Mouse (Mus musculus) liver (tissue): ENCODE data around the gene Olfr768.
"Not testable (repeated sequence)": the region's sequence is repeated elsewhere in the genome, so short reads cannot be mapped to it uniquely, and the experiment has no call there.

Experiments
- DNase-seq: peaks from one replicate; pipeline ENCODE4 v3.0.0-alpha.2; 2020; ENCODE audit warnings: mixed read lengths

Olfr768 gene

GRCm38 (mm10) chr10:129099275-129099674 is at the start of gene Olfr768:
Olfr768 (minus strand) TSS chr10:129099375.
- DNase-seq = no peak

- DNase-seq = no peak
Measured at GRCm38 (mm10) chr10:129138898-129139297, 39.7 kb upstream of the Olfr768 start, which contains the start of gene Olfr770. Olfr770 (minus strand) TSS chr10:129138998.

- DNase-seq = no peak
Measured at GRCm38 (mm10) chr10:129117761-129118160, 18.6 kb upstream of the Olfr768 start, which contains the start of gene Olfr769. Olfr769 (minus strand) TSS chr10:129117861.

- DNase-seq = no peak
Measured at GRCm38 (mm10) chr10:129115146-129115545, 16.0 kb upstream of the Olfr768 start.

DNA sequence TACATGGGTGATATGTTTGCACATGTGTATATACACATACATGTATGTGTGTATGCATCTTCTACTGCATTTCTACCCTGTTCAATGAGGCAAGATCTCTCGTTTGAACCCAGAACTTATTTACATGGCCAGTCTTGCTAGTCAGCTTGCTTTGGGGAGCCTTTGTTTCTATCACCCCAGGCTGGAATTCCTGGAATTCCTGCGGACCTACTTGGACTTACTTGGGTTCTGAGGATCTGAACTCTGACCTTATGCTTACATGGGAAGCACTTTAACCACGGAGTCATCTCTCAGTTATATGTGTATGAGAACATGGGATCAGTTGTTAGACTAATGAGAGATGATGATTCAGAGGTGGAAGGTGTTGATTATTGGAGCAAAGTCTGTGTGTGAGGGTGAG is 2.1 kb upstream of the Olfr768 start:
- DNase-seq = no peak

DNA sequence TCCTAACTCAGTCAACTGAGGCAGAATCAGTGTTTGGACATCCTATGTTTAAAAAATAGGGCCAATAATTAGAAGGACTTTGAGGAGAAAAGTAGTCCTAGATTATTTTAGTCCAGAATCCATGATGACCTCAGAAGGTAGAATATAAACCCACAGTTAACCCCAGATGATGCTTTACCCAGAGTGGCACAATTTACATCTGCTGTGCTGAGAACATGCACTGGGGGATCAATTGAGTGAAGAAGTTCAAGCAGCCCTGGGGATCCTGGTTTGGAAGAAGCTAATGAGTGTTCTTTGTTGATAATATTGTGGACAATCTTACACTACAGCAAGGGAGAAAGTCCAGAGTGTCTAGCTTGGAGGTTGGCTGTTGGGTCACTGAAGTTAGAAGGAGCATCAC is 16.4 kb downstream of the Olfr768 start, which contains the start of gene Olfr767:
TSS of gene Olfr767 (minus strand) at position 101 of the 400 bp plus-strand sequence.
- DNase-seq = not testable (repeated sequence)

DNA sequence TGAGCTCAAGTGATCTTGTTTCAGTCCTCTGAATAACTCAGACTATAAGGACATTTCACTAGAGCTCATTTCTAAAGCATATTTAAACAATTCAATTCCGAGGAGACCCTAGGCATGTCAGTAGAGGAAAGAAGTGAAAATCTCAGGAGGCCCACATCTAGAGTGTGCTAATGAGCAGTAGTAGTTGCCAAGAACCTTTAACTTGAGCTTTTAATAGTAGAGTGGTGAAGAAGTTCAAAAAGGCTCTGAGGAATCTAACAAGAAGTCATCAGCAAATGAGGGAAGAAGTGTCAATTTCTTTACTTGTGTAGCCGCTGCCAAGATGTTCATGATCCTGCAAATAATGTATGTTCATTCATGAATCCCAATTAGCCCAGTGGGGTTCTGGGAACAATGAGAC is 30.3 kb downstream of the Olfr768 start, which contains the start of gene Olfr766-ps1:
TSS of gene Olfr766-ps1 (minus strand) at position 101 of the 400 bp plus-strand sequence.
- DNase-seq = no peak

GRCm38 (mm10) chr10:129049898-129050297 is 49.3 kb downstream of the Olfr768 start, which contains the start of gene Olfr765:
Olfr765 (minus strand) TSS chr10:129049998.
- not testable (repeated sequence) for DNase-seq
